Mouse (Mus musculus): ENCODE results near the gene Hist1h3f. TPM values are rescaled to one million over a fixed set of nuclear protein-coding genes. Genes with fewer than 3 reads are reported as not detected.
"Not testable (repeated sequence)": the region's sequence is repeated elsewhere in the genome, so short reads cannot be mapped to it uniquely, and the experiment has no call there.

The Hist1h3f gene
- polyA plus RNA-seq, 1 experiment: 3.0 TPM

GRCm38 (mm10) chr13:23537006-23537710 lies 6.7 kb upstream of the Hist1h3f start:
- H3K27ac ChIP-seq (ENCODE audit: control insufficient read depth, insufficient read depth, low read depth, low read length, poor library complexity): no peak overlapping the region
- peak overlapping the region; percentile 29 for H3K4me3 ChIP-seq (replicated peaks; ENCODE audit: control insufficient read depth, low read depth, low read length)
- TF ChIP-seq POLR2A (IDR thresholded peaks at IDR 0.05; ENCODE audit: borderline replicate concordance, control insufficient read depth, low read depth, low read length) (no peak), CTCF (IDR thresholded peaks at IDR 0.05; ENCODE audit: control insufficient read depth, insufficient read depth, low read length) (no peak)
- peaks cover 1% of the 10 kb centered on the region; the same call in 1 of the 2 replicates for H3K4me1 ChIP-seq (ENCODE audit: control insufficient read depth, insufficient read depth, low read length)
- 69% methylated on average over 3 of the region's 3 CpGs for WGBS

DNA sequence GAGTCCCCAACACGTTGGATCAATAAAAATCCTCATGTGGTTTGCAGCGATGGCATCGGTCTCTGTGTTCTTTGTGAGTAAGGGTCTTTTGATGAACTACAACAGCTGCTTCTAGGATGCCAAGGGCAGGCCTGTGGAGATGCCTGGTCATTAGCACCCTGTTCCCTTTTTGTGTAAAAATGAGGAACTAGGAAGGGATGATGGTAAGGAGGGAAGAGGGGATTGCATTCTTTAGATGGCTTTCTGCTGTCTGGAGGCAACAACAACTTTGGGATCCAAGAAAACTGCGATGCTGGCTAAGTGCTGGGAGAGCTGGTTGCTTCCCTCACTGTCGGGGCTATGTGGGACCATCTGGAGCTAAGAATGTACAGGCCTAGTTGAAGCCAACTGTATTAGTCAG lies 5.6 kb upstream of the Hist1h3f start:
- H3K4me1 ChIP-seq (ENCODE audit: control insufficient read depth, insufficient read depth, low read length): no peaks in the 10 kb centered on the region
- TF ChIP-seq CTCF (IDR thresholded peaks at IDR 0.05; ENCODE audit: control insufficient read depth, insufficient read depth, low read length) (no peak), POLR2A (IDR thresholded peaks at IDR 0.05; ENCODE audit: borderline replicate concordance, control insufficient read depth, low read depth, low read length) (no peak)
- no peak overlapping the region for H3K4me3 ChIP-seq (replicated peaks; ENCODE audit: control insufficient read depth, low read depth, low read length)
- H3K27ac ChIP-seq (ENCODE audit: control insufficient read depth, insufficient read depth, low read depth, low read length, poor library complexity): no peak overlapping the region
- WGBS: 77% methylated on average over 5 of the region's 5 CpGs

DNA sequence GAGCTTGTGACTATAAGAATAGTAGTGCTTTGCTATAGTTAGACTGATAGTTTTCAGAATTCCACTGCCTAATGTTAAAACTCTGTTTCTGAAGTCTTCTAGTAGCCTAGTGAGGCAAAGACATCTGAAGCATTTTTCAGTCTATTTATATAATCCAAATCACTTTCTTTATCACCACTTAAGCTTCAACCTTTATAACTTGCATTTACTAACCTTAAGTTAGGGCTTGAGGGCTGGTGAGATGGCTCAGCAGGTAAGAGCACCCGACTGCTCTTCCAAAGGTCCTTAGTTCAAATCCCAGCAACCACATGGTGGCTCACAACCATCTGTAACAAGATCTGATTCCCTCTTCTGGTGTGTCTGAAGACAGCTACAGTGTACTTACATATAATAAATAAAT lies 4.0 kb upstream of the Hist1h3f start:
- WGBS: 65% methylated on average over 1 of the region's 1 CpGs
- H3K4me1 ChIP-seq (ENCODE audit: control insufficient read depth, insufficient read depth, low read length); H3K27ac ChIP-seq (ENCODE audit: control insufficient read depth, insufficient read depth, low read depth, low read length, poor library complexity); H3K4me3 ChIP-seq (replicated peaks; ENCODE audit: control insufficient read depth, low read depth, low read length): not testable (repeated sequence)

GRCm38 (mm10) chr13:23541497-23541896 lies 2.4 kb upstream of the Hist1h3f start:
- no peak overlapping the region for H3K4me3 ChIP-seq (replicated peaks; ENCODE audit: control insufficient read depth, low read depth, low read length)
- H3K27ac ChIP-seq (ENCODE audit: control insufficient read depth, insufficient read depth, low read depth, low read length, poor library complexity): no peak overlapping the region
- 76% methylated on average over 3 of the region's 3 CpGs for WGBS
- no peak for TF ChIP-seq CTCF (IDR thresholded peaks at IDR 0.05; ENCODE audit: control insufficient read depth, insufficient read depth, low read length)
- TF ChIP-seq POLR2A (IDR thresholded peaks at IDR 0.05; ENCODE audit: borderline replicate concordance, control insufficient read depth, low read depth, low read length): no peak
- H3K4me1 ChIP-seq (ENCODE audit: control insufficient read depth, insufficient read depth, low read length): no peaks in the 10 kb centered on the region

DNA sequence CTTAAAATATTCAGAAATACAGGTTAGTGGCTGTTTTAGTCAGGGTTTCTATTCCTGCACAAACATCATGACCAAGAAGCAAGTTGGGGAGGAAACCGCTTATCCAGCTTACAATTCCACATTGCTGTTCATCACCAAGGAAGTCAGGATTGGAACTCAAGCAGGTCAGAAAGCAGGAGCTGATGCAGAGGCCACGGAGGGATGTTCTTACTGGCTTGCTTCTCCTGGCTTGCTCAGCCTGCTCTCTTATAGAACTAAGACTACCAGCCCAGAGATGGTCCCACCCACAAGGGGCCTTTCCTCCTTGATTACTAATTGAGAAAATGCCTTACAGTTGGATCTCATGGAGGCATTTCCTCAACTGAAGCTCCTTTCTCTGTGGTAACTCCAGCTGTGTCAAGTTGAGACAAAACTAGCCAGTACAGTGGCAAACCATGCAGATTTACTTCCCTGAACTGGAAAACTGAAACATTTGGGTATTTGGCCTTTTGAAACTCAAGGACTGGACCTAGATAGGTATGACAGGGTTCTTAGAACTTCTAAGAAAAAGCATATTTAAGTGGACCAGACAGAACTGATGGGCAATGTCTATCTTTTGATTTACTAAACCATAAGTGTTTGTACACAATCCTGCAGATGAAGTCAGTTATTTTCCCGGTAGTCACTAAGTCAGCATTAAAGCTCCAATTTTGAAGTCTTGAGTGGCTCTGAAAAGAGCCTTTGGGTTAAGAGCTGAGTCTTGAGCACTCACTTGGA lies 1.4 kb upstream of the Hist1h3f start:
- not testable (repeated sequence) for H3K4me1 ChIP-seq (ENCODE audit: control insufficient read depth, insufficient read depth, low read length)
- Histone ChIP-seq H3K4me3 (replicated peaks; ENCODE audit: control insufficient read depth, low read depth, low read length) (peak overlapping the region; percentile 78), H3K27ac (ENCODE audit: control insufficient read depth, insufficient read depth, low read depth, low read length, poor library complexity) (peak overlapping the region; percentile 98)
- 19% methylated on average over 3 of the region's 3 CpGs for WGBS

DNA sequence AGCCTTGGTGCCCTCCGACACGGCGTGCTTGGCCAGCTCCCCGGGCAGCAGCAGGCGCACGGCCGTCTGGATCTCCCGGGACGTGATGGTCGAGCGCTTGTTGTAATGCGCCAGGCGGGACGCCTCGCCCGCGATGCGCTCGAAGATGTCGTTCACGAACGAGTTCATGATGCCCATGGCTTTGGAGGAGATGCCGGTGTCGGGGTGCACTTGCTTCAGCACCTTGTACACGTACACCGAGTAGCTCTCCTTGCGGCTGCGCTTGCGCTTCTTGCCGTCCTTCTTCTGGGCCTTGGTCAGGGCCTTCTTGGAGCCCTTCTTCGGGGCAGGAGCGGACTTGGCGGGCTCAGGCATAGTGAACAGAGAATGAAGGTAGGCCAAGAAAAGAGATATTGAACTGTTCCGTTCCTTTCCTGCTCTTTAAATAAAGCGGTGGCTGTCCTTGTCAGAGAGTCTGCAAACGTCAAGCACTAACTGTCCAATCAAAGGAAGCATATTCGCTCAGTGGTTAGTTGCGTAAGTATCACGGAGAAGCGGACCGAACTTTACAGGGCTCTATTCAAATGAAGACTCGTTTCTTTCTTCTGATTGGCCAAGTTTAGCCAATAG lies 749 bp upstream of the Hist1h3f start, which contains the start of gene Hist1h2bh:
Hist1h2bh (minus strand) TSS at position 394 of the 609 bp plus-strand sequence.
- under 1% methylated on average over 42 of the region's 42 CpGs for WGBS
- peak within 1 kb of the TSS; percentile 98 for H3K27ac ChIP-seq (ENCODE audit: control insufficient read depth, insufficient read depth, low read depth, low read length, poor library complexity)
- peak within 1 kb of the TSS; percentile 78 for H3K4me3 ChIP-seq (replicated peaks; ENCODE audit: control insufficient read depth, low read depth, low read length)
- H3K4me1 ChIP-seq (ENCODE audit: control insufficient read depth, insufficient read depth, low read length): not testable (repeated sequence)
- TF ChIP-seq POLR2A (IDR thresholded peaks at IDR 0.05; ENCODE audit: borderline replicate concordance, control insufficient read depth, low read depth, low read length): peak; percentile 92

DNA sequence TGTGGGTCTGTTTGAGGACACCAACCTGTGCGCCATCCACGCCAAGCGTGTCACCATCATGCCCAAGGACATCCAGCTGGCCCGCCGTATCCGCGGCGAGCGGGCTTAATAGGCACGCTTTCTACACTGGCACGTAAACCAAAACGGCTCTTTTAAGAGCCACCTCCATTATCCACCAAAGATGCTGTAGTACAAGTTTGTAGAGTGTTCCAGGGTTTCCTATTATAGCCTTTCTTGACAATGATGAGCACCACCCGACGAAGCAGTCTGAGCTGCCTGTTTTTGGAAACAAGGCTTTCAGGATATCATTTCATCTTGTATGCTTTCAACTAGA lies 902 bp downstream of the Hist1h3f start:
- H3K4me3 ChIP-seq (replicated peaks; ENCODE audit: control insufficient read depth, low read depth, low read length): peak overlapping the region; percentile 37
- WGBS: 1% methylated on average over 11 of the region's 14 CpGs
- H3K27ac ChIP-seq (ENCODE audit: control insufficient read depth, insufficient read depth, low read depth, low read length, poor library complexity): peak overlapping the region; percentile 97
- H3K4me1 ChIP-seq (ENCODE audit: control insufficient read depth, insufficient read depth, low read length): not testable (repeated sequence)

DNA sequence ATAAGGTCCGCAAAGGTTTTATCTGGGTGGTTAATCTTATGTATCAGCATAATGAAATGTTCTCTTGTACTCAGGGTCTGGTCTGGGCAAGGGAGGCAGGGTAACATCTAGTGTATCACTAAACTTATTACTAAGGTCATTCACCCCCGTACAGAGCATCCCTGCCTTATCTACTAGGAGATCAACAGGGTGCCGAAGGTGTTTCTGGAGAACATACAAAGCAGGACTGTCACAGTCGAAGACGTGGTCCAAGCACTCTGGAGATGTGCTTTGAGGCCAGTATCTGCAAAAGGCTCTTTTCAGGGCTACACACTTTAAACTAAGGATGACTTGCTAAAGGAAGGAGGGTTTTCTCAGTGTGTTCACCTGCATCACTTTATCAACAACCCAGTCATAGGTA lies 2.8 kb downstream of the Hist1h3f start:
- Histone ChIP-seq H3K4me1 (ENCODE audit: control insufficient read depth, insufficient read depth, low read length) (no peaks in the 10 kb centered on the region), H3K27ac (ENCODE audit: control insufficient read depth, insufficient read depth, low read depth, low read length, poor library complexity) (no peak overlapping the region), H3K4me3 (replicated peaks; ENCODE audit: control insufficient read depth, low read depth, low read length) (no peak overlapping the region)
- WGBS: 84% methylated on average over 5 of the region's 5 CpGs
- TF ChIP-seq CTCF (IDR thresholded peaks at IDR 0.05; ENCODE audit: control insufficient read depth, insufficient read depth, low read length) (no peak), POLR2A (IDR thresholded peaks at IDR 0.05; ENCODE audit: borderline replicate concordance, control insufficient read depth, low read depth, low read length) (no peak)

DNA sequence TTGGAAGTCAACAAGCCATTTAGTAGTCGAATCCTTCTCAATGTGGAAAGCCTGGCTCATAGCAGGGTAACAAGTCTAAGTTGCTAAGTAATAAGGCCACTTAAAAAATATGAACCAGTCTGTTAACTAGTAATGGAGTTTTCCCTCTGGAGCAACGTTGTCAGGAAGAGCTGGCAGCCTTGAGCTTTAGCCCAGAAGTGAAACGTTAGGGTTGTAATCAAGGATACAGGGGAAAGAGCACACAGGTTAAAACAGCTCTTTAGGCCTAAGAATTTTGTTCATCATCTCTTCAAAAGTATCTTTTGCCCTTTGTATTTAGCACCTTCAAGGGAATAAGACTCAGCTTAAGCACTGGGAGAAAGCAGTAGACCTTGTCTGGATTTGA lies 6.9 kb downstream of the Hist1h3f start:
- TF ChIP-seq CTCF (IDR thresholded peaks at IDR 0.05; ENCODE audit: control insufficient read depth, insufficient read depth, low read length) (no peak), POLR2A (IDR thresholded peaks at IDR 0.05; ENCODE audit: borderline replicate concordance, control insufficient read depth, low read depth, low read length) (no peak)
- Histone ChIP-seq H3K4me1 (ENCODE audit: control insufficient read depth, insufficient read depth, low read length) (no peaks in the 10 kb centered on the region), H3K27ac (ENCODE audit: control insufficient read depth, insufficient read depth, low read depth, low read length, poor library complexity) (peak overlapping the region; percentile 96), H3K4me3 (replicated peaks; ENCODE audit: control insufficient read depth, low read depth, low read length) (peak overlapping the region; percentile 64)
- WGBS: 6% methylated on average over 3 of the region's 3 CpGs
